Mouse (Mus musculus) liver, adult 2 months (tissue): Measurements from ENCODE around the gene Ptprd. TPM values are rescaled to one million over a fixed set of nuclear protein-coding genes. Genes with fewer than 3 reads are reported as not detected.

Experiments
- DNase-seq: peaks from one replicate; pipeline ENCODE4 v3.0.0-alpha.2; 2011; ENCODE audit warnings: low read depth, low spot score; ENCODE audit errors: extremely low read depth
- H3K27ac ChIP-seq: fragments of 200-500 bp; replicated peaks from 2 replicates; pipeline ENCODE4 v1.5.1; 2012; ENCODE audit warnings: low read depth, mild to moderate bottlenecking, control low read depth, inconsistent platforms, low read length; ENCODE audit not compliant: insufficient read depth
- H3K27me3 ChIP-seq: fragments of 200-500 bp; 2 replicates; pipeline ENCODE4 v1.6.1; 2012; ENCODE audit warnings: mild to moderate bottlenecking, moderate library complexity, low read length, inconsistent platforms; ENCODE audit not compliant: control insufficient read depth, insufficient read depth
- H3K36me3 ChIP-seq: fragments of 200-500 bp; 2 replicates; pipeline ENCODE4 v1.6.1; 2012; ENCODE audit warnings: low read length, inconsistent platforms; ENCODE audit not compliant: control insufficient read depth, insufficient read depth
- H3K4me1 ChIP-seq: fragments of 200-500 bp; 2 replicates; pipeline ENCODE4 v1.6.1; 2011; ENCODE audit warnings: low read length; ENCODE audit not compliant: control insufficient read depth, insufficient read depth
- H3K4me3 ChIP-seq: fragments of 200-500 bp; 2 replicates; pipeline ENCODE4 v1.5.1; 2011; ENCODE audit warnings: low read depth, mild to moderate bottlenecking, control low read depth, low read length, moderate library complexity; ENCODE audit not compliant: insufficient read depth
- H3K79me2 ChIP-seq: fragments of 200-500 bp; 2 replicates; pipeline ENCODE4 v1.6.1; 2012; ENCODE audit warnings: inconsistent platforms, mild to moderate bottlenecking, low read length, moderate library complexity; ENCODE audit not compliant: control insufficient read depth, insufficient read depth
- H3K9ac ChIP-seq: fragments of 200-500 bp; 2 replicates; pipeline ENCODE4 v1.6.1; 2012; ENCODE audit warnings: low read depth, mild to moderate bottlenecking, control low read depth, inconsistent platforms, low read length
- CTCF ChIP-seq: fragments of 200-500 bp; IDR thresholded peaks from 2 replicates; pipeline ENCODE4 v1.5.1; 2011; ENCODE audit warnings: low read depth, low read length, control low read depth
- POLR2A ChIP-seq: fragments of 200-500 bp; IDR thresholded peaks from 2 replicates; pipeline ENCODE4 v1.6.1; 2011; ENCODE audit warnings: low read length, control low read depth; ENCODE audit not compliant: insufficient read depth; ENCODE audit errors: extremely low read depth
- WGBS: fragments of 180-500 bp; shearing (Covaris S2); methylation state at CpG from one replicate; pipeline ENCODE4 v1.1.7; 2018; 5-methylcytosine and 5-hydroxymethylcytosine counted together
- polyA plus RNA-seq: library from polyadenylated mRNA; depleted of rRNA; stranded (reverse); fragments of >200 nt; gene quantifications from 2 replicates; pipeline ENCODE4 v1.2.3, GENCODE M21; 2012
- total RNA-seq: library from RNA; depleted of rRNA; stranded (reverse); fragments of >200 nt; gene quantifications from 2 replicates; pipeline ENCODE4 v1.2.3, GENCODE M21; 2014

Ptprd gene
- total and polyA plus RNA-seq, 2 experiments: 15.4 to 127 TPM

DNA sequence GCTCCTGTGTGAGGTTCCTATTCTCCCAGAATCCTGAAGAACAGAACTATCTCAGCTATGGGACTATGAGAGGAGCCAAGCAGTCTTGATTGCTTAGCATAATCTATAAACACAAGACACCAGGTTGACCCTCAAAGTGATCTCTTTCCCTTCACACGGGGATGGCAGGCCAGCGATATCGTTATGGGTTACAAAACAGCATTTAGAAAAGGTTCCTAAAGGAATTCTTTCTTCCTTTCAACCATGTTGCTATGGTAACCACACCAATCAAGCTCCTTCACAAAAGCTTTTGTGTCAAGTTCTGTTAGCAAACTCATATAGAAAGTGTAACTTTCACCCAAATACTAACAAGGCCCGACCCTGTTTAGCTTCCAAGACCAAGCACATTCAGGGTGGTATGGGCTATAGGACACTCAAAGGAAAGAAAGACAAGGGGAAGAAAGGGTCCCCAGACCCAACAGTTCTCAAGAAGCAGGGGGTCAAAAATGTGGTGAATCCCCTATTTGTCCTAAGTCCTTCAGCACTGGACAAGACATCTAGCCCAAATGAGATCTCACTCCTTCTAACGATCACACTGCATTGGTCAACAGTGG lies 1805.8 kb downstream of the Ptprd start:
- H3K79me2 ChIP-seq: peaks cover 5% of the 10 kb centered on the region; the same call in 1 of the 2 replicates
- no peak overlapping the region for H3K9ac ChIP-seq
- no peak overlapping the region for H3K4me3 ChIP-seq
- H3K36me3 ChIP-seq: no peaks in the 10 kb centered on the region
- TF ChIP-seq POLR2A (no peak), CTCF (no peak)
- no peak overlapping the region for H3K27ac ChIP-seq
- H3K27me3 ChIP-seq: no peaks in the 10 kb centered on the region
- WGBS: 86% methylated on average over 5 of the region's 5 CpGs
- no peak for DNase-seq
- peaks cover 6% of the 10 kb centered on the region; the same call in 1 of the 2 replicates for H3K4me1 ChIP-seq

DNA sequence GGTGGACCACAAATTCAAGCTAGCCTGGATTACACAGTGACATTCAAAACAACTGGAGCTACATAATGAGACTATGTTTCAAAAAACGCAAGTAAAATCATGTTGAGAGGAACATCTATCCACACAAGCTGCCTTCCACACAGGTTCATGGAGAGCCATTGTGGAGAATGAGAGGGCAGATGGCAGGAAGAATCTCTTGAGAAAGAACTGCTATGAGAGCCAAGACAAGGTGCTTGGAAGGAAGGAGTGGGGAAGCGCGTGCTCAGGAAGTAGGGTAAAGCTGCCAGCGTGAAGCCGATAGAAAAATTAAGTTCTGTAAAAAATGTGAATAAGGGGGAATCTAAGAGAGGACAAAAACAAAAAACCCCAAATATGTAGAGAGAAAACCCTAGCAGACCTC lies 1808.5 kb downstream of the Ptprd start:
- peaks cover 8% of the 10 kb centered on the region for H3K4me1 ChIP-seq
- H3K27ac ChIP-seq: no peak overlapping the region
- no peaks in the 10 kb centered on the region for H3K36me3 ChIP-seq
- H3K4me3 ChIP-seq: no peak overlapping the region
- H3K79me2 ChIP-seq: peaks cover 12% of the 10 kb centered on the region; the same call in 1 of the 2 replicates
- no peak for TF ChIP-seq CTCF
- no peak for TF ChIP-seq POLR2A
- no peak for DNase-seq
- WGBS: 93% methylated on average over 5 of the region's 5 CpGs
- H3K27me3 ChIP-seq: no peaks in the 10 kb centered on the region
- no peak overlapping the region for H3K9ac ChIP-seq

DNA sequence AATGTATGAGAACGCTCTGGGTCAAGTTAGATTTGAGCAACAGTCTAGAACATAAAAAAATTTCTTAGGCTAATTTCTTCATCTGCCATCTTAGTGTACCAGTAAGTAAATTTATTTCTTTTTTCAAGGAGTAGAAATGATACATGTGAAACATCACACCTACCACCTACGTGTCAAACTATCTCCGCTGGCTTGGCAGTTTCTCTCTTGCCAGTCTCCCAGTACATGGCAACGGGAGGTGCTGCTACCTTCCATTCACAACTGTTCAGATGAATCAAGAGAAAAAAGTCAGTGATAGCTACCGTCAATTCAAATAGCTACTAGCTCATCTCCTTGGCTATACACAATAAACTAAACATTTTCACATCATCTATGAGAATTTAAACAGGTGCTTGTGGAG lies 1823.9 kb downstream of the Ptprd start:
- Histone ChIP-seq H3K27ac (no peak overlapping the region), H3K36me3 (no peaks in the 10 kb centered on the region), H3K4me3 (no peak overlapping the region), H3K27me3 (no peaks in the 10 kb centered on the region), H3K9ac (no peak overlapping the region), H3K4me1 (no peaks in the 10 kb centered on the region), H3K79me2 (peaks cover 3% of the 10 kb centered on the region; the same call in 1 of the 2 replicates)
- 90% methylated on average over 5 of the region's 5 CpGs for WGBS
- TF ChIP-seq POLR2A (no peak), CTCF (no peak)
- DNase-seq: no peak

DNA sequence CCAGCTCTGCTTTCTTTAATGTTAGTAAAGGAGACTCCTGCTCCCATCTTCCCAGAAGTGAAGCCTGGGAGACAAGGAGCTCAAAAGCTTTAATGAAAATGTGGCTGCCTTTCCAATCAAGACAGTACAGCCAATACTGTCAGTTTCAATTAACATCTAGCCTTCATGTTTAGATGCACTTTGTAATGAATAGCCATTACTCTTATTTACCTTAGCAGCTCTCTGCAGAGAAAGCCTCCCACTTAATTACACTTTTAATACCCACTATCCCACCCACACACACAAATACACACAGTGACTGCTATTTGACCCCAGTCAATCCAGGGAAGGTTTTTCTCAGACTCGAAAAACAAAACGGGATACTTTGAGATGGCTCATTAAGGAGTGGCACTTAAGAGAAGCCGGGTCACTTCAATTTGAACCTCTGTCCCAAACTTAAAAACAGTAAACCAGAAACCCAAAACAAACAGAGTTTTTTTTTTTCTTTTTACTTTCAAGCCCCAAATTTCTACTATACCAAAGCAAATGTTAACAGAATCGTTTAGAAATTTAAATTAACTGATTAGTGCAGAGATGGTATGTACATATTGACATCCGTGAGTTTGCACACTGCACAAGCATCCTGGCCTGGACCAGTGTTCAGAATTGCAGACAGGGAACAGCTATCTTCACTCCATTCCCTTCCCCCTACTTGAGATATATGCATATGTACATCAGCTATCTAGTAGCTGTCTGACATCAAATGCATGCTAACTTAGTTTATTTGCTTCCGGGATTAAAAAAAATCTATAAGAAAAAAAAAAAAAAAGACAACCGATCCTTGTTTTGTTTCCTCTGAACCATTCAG lies 1824.6 kb downstream of the Ptprd start:
- no peak overlapping the region for H3K27ac ChIP-seq
- 64% methylated on average over 7 of the region's 7 CpGs for WGBS
- no peak for TF ChIP-seq POLR2A
- TF ChIP-seq CTCF: no peak

DNA sequence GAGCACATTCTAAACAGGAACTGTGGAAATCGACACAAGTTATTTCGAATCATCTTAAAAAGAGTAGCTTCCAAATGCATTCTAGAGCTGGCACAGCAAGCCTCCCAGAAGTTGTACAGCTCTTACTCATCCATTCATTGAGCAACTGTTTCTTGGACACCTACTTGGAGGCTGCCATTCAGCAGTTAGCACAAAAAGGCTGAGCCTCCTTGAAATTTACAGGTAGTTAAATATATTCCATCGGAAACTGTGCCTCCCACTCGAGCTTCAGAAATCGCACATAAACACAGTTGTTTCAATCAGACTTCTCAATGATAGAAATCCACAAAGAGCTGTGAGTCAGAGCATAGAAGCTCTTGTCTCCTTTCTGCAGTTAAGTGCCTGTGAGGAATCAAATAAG lies 1825.9 kb downstream of the Ptprd start:
- Histone ChIP-seq H3K4me1 (no peaks in the 10 kb centered on the region), H3K79me2 (peaks cover 5% of the 10 kb centered on the region; the same call in 1 of the 2 replicates), H3K36me3 (no peaks in the 10 kb centered on the region), H3K27ac (no peak overlapping the region), H3K4me3 (no peak overlapping the region), H3K27me3 (no peaks in the 10 kb centered on the region), H3K9ac (no peak overlapping the region)
- no peak for TF ChIP-seq POLR2A
- no peak for TF ChIP-seq CTCF
- WGBS: 89% methylated on average over 5 of the region's 5 CpGs
- DNase-seq: no peak

More for the DNA sequence above, 1824.6 kb downstream of the Ptprd start:
- no peak for DNase-seq
- H3K4me3 ChIP-seq: no peak overlapping the region
- peaks cover 5% of the 10 kb centered on the region; the same call in 1 of the 2 replicates for H3K79me2 ChIP-seq
- H3K4me1 ChIP-seq: no peaks in the 10 kb centered on the region
- H3K9ac ChIP-seq: no peak overlapping the region
- H3K27me3 ChIP-seq: no peaks in the 10 kb centered on the region
- H3K36me3 ChIP-seq: no peaks in the 10 kb centered on the region
